ENCODE assay signal across 10 mouse cellular contexts in the genomic region with DNA sequence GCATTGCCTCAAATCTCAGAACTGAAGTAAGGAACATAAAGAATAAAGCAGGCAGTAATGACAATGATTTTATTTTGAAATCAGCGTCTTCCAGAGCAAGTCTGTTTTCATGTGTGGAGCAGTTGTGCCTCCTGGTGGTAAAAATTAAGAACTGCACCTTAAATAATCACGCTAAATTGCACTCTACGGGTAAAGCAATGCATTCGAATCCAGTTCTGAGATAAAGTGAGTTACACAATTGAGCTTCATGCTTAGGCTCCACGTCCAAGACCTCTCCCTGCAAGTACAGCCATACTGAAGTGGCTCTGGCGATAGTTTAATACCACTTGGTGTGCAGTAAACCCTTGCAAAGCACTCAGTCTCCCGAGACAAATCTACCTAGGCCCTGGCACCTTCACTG.
A peak's percentile ranks its signal among the peaks of the same experiment; 100 is the strongest.
DNase-seq lines count a peak whose midpoint lies in the region; ATAC-seq lines count a peak whose summit lies in the region.
"Had no signal": no experiment of that assay in that cellular context is flagged by ENCODE, and none has a peak within 500 bp of the region (broad histone marks: within the 10 kb centered on the region; RNA-seq: fewer than 3 reads in every experiment).

No protein-coding gene starts in this region.

- no peaks in the 10 kb centered on the region for H3K27me3 ChIP-seq in hindbrain, embryonic 14.5 days (ENCODE audit: control insufficient read depth, insufficient read depth, low read length)
- H3K27me3 ChIP-seq in hindbrain, embryonic 12.5 days: 0 out of 2 replicates have a peak, but pooled peaks cover 1% of the 10 kb centered on the region

- peak; percentile 92 for DNase-seq in hindbrain, embryonic 14.5 days (ENCODE audit: low spot score)
- peak; percentile 76 for DNase-seq in 3T3-L1 (ENCODE audit: low read depth, low spot score)
- peak; percentile 30 to 36 for DNase-seq in CD8-positive naive resting alpha-beta T cell, adult 2 months (ENCODE audit: low read depth in 2 of 2, low spot score in 2 of 2)
- DNase-seq in cerebellum, postnatal 25 days: peak; percentile 22 to 29
- DNase-seq in layer of hippocampus, adult 8-10 months (ENCODE audit: low spot score in 2 of 2): peak; percentile 37 to 57
- DNase-seq in retina, adult 2 months (ENCODE audit: low read depth, low spot score): peak; percentile 23
- DNase-seq in right cerebral cortex, postnatal 25 days: no peak

- no peaks in the 10 kb centered on the region for H3K36me3 ChIP-seq in hindbrain, embryonic 14.5 days (replicated peaks; ENCODE audit: control insufficient read depth, insufficient read depth)
- no peaks in the 10 kb centered on the region for H3K36me3 ChIP-seq in hindbrain, embryonic 12.5 days
- H3K36me3 ChIP-seq: embryonic facial prominence, embryonic 15.5 days; limb, embryonic 13.5 days had no signal

- no peak overlapping the region for H3K4me3 ChIP-seq in hindbrain, embryonic 14.5 days (replicated peaks; ENCODE audit: low read length)
- no peak overlapping the region for H3K4me3 ChIP-seq in hindbrain, embryonic 12.5 days
- H3K4me3 ChIP-seq: embryonic facial prominence, embryonic 15.5 days; limb, embryonic 13.5 days had no signal

- no peaks in the 10 kb centered on the region for H3K9me3 ChIP-seq in hindbrain, embryonic 14.5 days (ENCODE audit: control insufficient read depth, low read length)
- H3K9me3 ChIP-seq in hindbrain, embryonic 12.5 days (replicated peaks): no peaks in the 10 kb centered on the region
- H3K9me3 ChIP-seq: embryonic facial prominence, embryonic 15.5 days; limb, embryonic 13.5 days had no signal

- no peak overlapping the region for H3K9ac ChIP-seq in hindbrain, embryonic 14.5 days
- no peak overlapping the region for H3K9ac ChIP-seq in hindbrain, embryonic 12.5 days
- H3K9ac ChIP-seq: embryonic facial prominence, embryonic 15.5 days; limb, embryonic 13.5 days had no signal

- H3K27ac ChIP-seq in hindbrain, embryonic 14.5 days: no peak overlapping the region
- no peak overlapping the region for H3K27ac ChIP-seq in hindbrain, embryonic 12.5 days
- H3K27ac ChIP-seq: embryonic facial prominence, embryonic 15.5 days; limb, embryonic 13.5 days had no signal

- ATAC-seq in hindbrain, embryonic 14.5 days (ENCODE audit: low FRiP score): no peak
- ATAC-seq in hindbrain, embryonic 12.5 days (ENCODE audit: low FRiP score): no peak

- H3K4me1 ChIP-seq in hindbrain, embryonic 14.5 days (replicated peaks; ENCODE audit: control insufficient read depth, insufficient read depth, low read length): no peaks in the 10 kb centered on the region
- peaks cover 5% of the 10 kb centered on the region; the same call in 1 of the 2 replicates for H3K4me1 ChIP-seq in hindbrain, embryonic 12.5 days
- H3K4me1 ChIP-seq: limb, embryonic 13.5 days had no signal

- 27% methylated on average over 7 of the region's 7 CpGs for WGBS in hindbrain, embryonic 14.5 days
- WGBS in hindbrain, embryonic 12.5 days: 28% methylated on average over 7 of the region's 7 CpGs

- no peak overlapping the region for H3K4me2 ChIP-seq in hindbrain, embryonic 14.5 days (replicated peaks)
- H3K4me2 ChIP-seq in hindbrain, embryonic 12.5 days (replicated peaks): no peak overlapping the region
- H3K4me2 ChIP-seq: embryonic facial prominence, embryonic 15.5 days; limb, embryonic 13.5 days had no signal
